In genomic region chr5:43130377-43130776, GRCm38 (mm10) we compare ENCODE assay signal across 20 mouse cellular contexts.
DNase-seq lines count a peak whose midpoint lies in the region; ATAC-seq and TF ChIP-seq lines count a peak whose summit lies in the region.
"Had no signal": no experiment of that assay in that cellular context is flagged by ENCODE, and none has a peak within 500 bp of the region (broad histone marks: within the 10 kb centered on the region; RNA-seq: fewer than 3 reads in every experiment).

No protein-coding gene starts in this region.

- no peak overlapping the region for H3K9ac ChIP-seq in hindbrain, embryonic 14.5 days
- no peak overlapping the region for H3K9ac ChIP-seq in hindbrain, embryonic 16.5 days (ENCODE audit: low read depth, low read length)
- no peak overlapping the region for H3K9ac ChIP-seq in midbrain, embryonic 14.5 days (replicated peaks; ENCODE audit: low read length)
- H3K9ac ChIP-seq in midbrain, embryonic 16.5 days (ENCODE audit: low read depth, low read length), result no peak overlapping the region
- H3K9ac ChIP-seq: embryonic facial prominence, embryonic 15.5 days; stomach, embryonic 15.5 days had no signal

- no peaks in the 10 kb centered on the region for H3K27me3 ChIP-seq in hindbrain, embryonic 14.5 days (ENCODE audit: control insufficient read depth, insufficient read depth, low read length)
- no peaks in the 10 kb centered on the region for H3K27me3 ChIP-seq in hindbrain, embryonic 16.5 days (replicated peaks; ENCODE audit: control insufficient read depth, insufficient read depth, low read length)
- H3K27me3 ChIP-seq in midbrain, embryonic 14.5 days (ENCODE audit: control insufficient read depth, insufficient read depth, low read length), result no peaks in the 10 kb centered on the region
- no peaks in the 10 kb centered on the region for H3K27me3 ChIP-seq in midbrain, embryonic 16.5 days (ENCODE audit: control insufficient read depth, insufficient read depth, low read depth, low read length)
- H3K27me3 ChIP-seq: CH12.LX; embryonic facial prominence, embryonic 15.5 days; stomach, embryonic 15.5 days had no signal

- no peak overlapping the region for H3K4me2 ChIP-seq in hindbrain, embryonic 14.5 days (replicated peaks)
- H3K4me2 ChIP-seq in hindbrain, embryonic 16.5 days (ENCODE audit: low read length), result no peak overlapping the region
- no peak overlapping the region for H3K4me2 ChIP-seq in midbrain, embryonic 14.5 days (ENCODE audit: low read length)
- no peak overlapping the region for H3K4me2 ChIP-seq in midbrain, embryonic 16.5 days (ENCODE audit: low read length)
- H3K4me2 ChIP-seq: embryonic facial prominence, embryonic 15.5 days; stomach, embryonic 15.5 days had no signal

- no peaks in the 10 kb centered on the region for H3K36me3 ChIP-seq in hindbrain, embryonic 14.5 days (replicated peaks; ENCODE audit: control insufficient read depth, insufficient read depth)
- H3K36me3 ChIP-seq in hindbrain, embryonic 16.5 days (ENCODE audit: control insufficient read depth, insufficient read depth, low read length), result no peaks in the 10 kb centered on the region
- H3K36me3 ChIP-seq in midbrain, embryonic 14.5 days (ENCODE audit: control insufficient read depth, insufficient read depth, low read length), result no peaks in the 10 kb centered on the region
- no peaks in the 10 kb centered on the region for H3K36me3 ChIP-seq in midbrain, embryonic 16.5 days (ENCODE audit: control insufficient read depth, insufficient read depth, low read length)
- H3K36me3 ChIP-seq: embryonic facial prominence, embryonic 15.5 days; hindbrain, embryonic 10.5 days; stomach, embryonic 15.5 days had no signal

- intact Hi-C loops in left cerebral cortex, postnatal 25 days (cut with DNase I), result no loop called here

- no peak for ATAC-seq in hindbrain, embryonic 14.5 days (ENCODE audit: low FRiP score)
- ATAC-seq in hindbrain, embryonic 16.5 days, result no peak
- ATAC-seq in midbrain, embryonic 14.5 days (ENCODE audit: low FRiP score, low TSS enrichment), result no peak
- ATAC-seq in midbrain, embryonic 16.5 days, result no peak; the same call in 1 of the 2 replicates
- ATAC-seq: lung, postnatal 0 days had no signal

- 68% methylated on average over 4 of the region's 4 CpGs for WGBS in hindbrain, embryonic 14.5 days
- WGBS in hindbrain, embryonic 16.5 days, result 60% methylated on average over 4 of the region's 4 CpGs
- WGBS in midbrain, embryonic 14.5 days, result 63% methylated on average over 4 of the region's 4 CpGs
- WGBS in midbrain, embryonic 16.5 days, result 62% methylated on average over 4 of the region's 4 CpGs

- DNase-seq in hindbrain, embryonic 14.5 days (ENCODE audit: low spot score), result no peak
- DNase-seq in midbrain, embryonic 14.5 days, result peak; percentile 17
- peak; percentile 30 to 78 for DNase-seq in left cerebral cortex, postnatal 25 days (ENCODE audit: low spot score in 2 of 2)
- no peak for DNase-seq in heart, adult 11 months
- no peak for DNase-seq in heart, adult 9 months (ENCODE audit: low spot score in 2 of 2)
- DNase-seq: cerebellum, adult 18-20 months; cerebellum, postnatal 25 days; gastrocnemius, postnatal 14 days; kidney, adult 18-20 months; kidney, postnatal 10 days; liver; retina, postnatal 1 day had no signal

- no peak overlapping the region for H3K4me3 ChIP-seq in hindbrain, embryonic 14.5 days (replicated peaks; ENCODE audit: low read length)
- no peak overlapping the region for H3K4me3 ChIP-seq in hindbrain, embryonic 16.5 days (ENCODE audit: low read length)
- H3K4me3 ChIP-seq in midbrain, embryonic 14.5 days (replicated peaks; ENCODE audit: low read depth, low read length), result no peak overlapping the region
- H3K4me3 ChIP-seq in midbrain, embryonic 16.5 days (ENCODE audit: low read depth, low read length), result no peak overlapping the region
- H3K4me3 ChIP-seq in cortical plate, adult 2 months (ENCODE audit: insufficient read depth, low read length), result no peak overlapping the region
- H3K4me3 ChIP-seq: embryonic facial prominence, embryonic 15.5 days; hindbrain, embryonic 10.5 days; stomach, embryonic 15.5 days had no signal

- no peaks in the 10 kb centered on the region for H3K4me1 ChIP-seq in hindbrain, embryonic 14.5 days (replicated peaks; ENCODE audit: control insufficient read depth, insufficient read depth, low read length)
- no peaks in the 10 kb centered on the region for H3K4me1 ChIP-seq in hindbrain, embryonic 16.5 days (ENCODE audit: control insufficient read depth, insufficient read depth, low read depth, low read length)
- H3K4me1 ChIP-seq in midbrain, embryonic 14.5 days (ENCODE audit: control insufficient read depth, insufficient read depth, low read length), result no peaks in the 10 kb centered on the region
- H3K4me1 ChIP-seq in midbrain, embryonic 16.5 days (ENCODE audit: control insufficient read depth, insufficient read depth, low read length), result peaks cover 3% of the 10 kb centered on the region; the same call in 1 of the 2 replicates
- no peaks in the 10 kb centered on the region for H3K4me1 ChIP-seq in cortical plate, adult 2 months (ENCODE audit: control insufficient read depth, insufficient read depth, low read length)
- H3K4me1 ChIP-seq: embryonic facial prominence, embryonic 15.5 days; hindbrain, embryonic 10.5 days; stomach, embryonic 15.5 days had no signal

- no peaks in the 10 kb centered on the region for H3K9me3 ChIP-seq in hindbrain, embryonic 14.5 days (ENCODE audit: control insufficient read depth, low read length)
- H3K9me3 ChIP-seq in hindbrain, embryonic 16.5 days (ENCODE audit: control insufficient read depth, low read length), result no peaks in the 10 kb centered on the region
- no peaks in the 10 kb centered on the region for H3K9me3 ChIP-seq in midbrain, embryonic 14.5 days (ENCODE audit: control insufficient read depth, low read length)
- no peaks in the 10 kb centered on the region for H3K9me3 ChIP-seq in midbrain, embryonic 16.5 days (replicated peaks; ENCODE audit: control insufficient read depth, low read length, poor library complexity, severe bottlenecking)
- H3K9me3 ChIP-seq: embryonic facial prominence, embryonic 15.5 days; hindbrain, embryonic 10.5 days; stomach, embryonic 15.5 days had no signal

- TF ChIP-seq POLR2A in cortical plate, adult 2 months (IDR thresholded peaks at IDR 0.05; ENCODE audit: extremely low read depth, insufficient read depth, low read length), result no peak

- TF ChIP-seq CTCF in cortical plate, adult 2 months (IDR thresholded peaks at IDR 0.05; ENCODE audit: extremely low read depth, insufficient read depth, low read length), result no peak

- H3K27ac ChIP-seq in hindbrain, embryonic 14.5 days, result 0 out of 2 replicates have a peak overlapping the region, but pooled peaks have one; percentile 35
- no peak overlapping the region for H3K27ac ChIP-seq in hindbrain, embryonic 16.5 days (ENCODE audit: low read depth, low read length)
- H3K27ac ChIP-seq in midbrain, embryonic 14.5 days (replicated peaks; ENCODE audit: low read depth, low read length), result no peak overlapping the region
- H3K27ac ChIP-seq in midbrain, embryonic 16.5 days (ENCODE audit: low read length), result no peak overlapping the region
- H3K27ac ChIP-seq in cortical plate, adult 2 months (ENCODE audit: insufficient read depth, low read length), result peak overlapping the region; percentile 43; the same call in 1 of the 2 replicates
- H3K27ac ChIP-seq: embryonic facial prominence, embryonic 15.5 days; hindbrain, embryonic 10.5 days; stomach, embryonic 15.5 days had no signal

Comparison
In these comparisons a context has a peak if more than half of its experiments do, and no peak if none do; other contexts are left out.
1. H3K27ac ChIP-seq: peak in hindbrain, embryonic 14.5 days (single experiment) and cortical plate, adult 2 months (single experiment); none in hindbrain, embryonic 16.5 days (single experiment), midbrain, embryonic 14.5 days (single experiment) and midbrain, embryonic 16.5 days (single experiment).
2. DNase-seq: peak in midbrain, embryonic 14.5 days (single experiment) and left cerebral cortex, postnatal 25 days (2 of 2); none in hindbrain, embryonic 14.5 days (single experiment), heart, adult 11 months (single experiment) and heart, adult 9 months (0 of 2).